Mouse (Mus musculus) gastrocnemius, postnatal 14 days (tissue): ENCODE results near the gene Ccdc87. TPM values are rescaled to one million over a fixed set of nuclear protein-coding genes. Genes with fewer than 3 reads are reported as not detected.
A peak's percentile ranks its signal among the peaks of the same experiment; 100 is the strongest.

Experiments used
- DNase-seq: peaks from one replicate; pipeline ENCODE4 v3.0.0; 2021; ENCODE audit warnings: mixed read lengths
- intact Hi-C: fragments of 180-260 bp; cut with DNase I; formaldehyde crosslinking; loops from one replicate; pipeline ENCODE4 v1.15.1; 2025; ENCODE audit warnings: low total_unique reads
- total RNA-seq, 2 experiments: library from RNA; stranded (reverse); gene quantifications; 2 replicates each; pipeline ENCODE4 v1.2.3; 2021

Ccdc87 gene
- total RNA-seq, 2 experiments from 2014 or later: not detected

DNA sequence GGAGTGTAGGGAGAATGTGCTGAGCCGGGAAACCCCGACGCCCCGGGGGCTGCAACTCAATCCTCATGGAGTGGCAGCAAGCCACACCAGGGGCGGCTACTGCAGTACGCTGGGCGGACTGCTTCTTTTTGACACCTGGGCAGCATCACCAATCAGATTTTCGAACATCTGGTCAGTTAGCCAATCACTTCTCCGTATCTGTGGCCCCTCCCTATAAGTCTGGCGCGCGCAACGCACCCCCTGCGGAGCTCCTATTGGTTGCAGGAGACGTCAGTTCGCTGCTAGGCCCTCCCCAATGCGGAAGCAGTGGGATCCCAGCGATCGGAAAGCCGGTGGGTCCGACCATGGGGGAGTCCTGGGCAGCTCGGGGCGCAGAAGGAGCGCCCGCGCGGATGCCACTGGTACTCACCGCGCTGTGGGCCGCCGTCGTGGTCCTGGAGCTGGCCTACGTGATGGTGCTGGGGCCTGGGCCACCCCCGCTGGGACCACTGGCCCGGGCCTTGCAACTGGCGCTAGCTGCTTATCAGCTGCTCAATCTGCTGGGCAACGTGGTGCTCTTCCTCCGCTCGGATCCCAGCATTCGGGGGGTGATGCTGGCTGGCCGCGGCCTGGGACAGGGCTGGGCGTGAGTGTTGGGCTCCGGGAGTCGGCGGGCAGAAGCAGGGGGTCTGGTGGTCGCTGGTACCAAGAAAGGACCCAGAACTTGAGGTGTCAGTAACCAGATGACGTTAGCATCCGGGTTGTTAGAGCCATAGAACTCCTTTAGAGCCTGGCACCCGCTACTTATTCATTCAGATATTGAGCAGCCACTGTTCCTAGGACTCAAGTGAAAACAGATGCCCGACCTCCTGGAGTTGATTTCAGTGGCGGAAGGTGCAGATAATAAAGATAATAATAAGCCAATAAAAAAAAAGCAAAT lies 39.5 kb downstream of the Ccdc87 start, which contains the start of gene Zdhhc24:
Gene Zdhhc24, plus strand, starts transcription at position 264 of the 919 bp plus-strand sequence.
- peak; percentile 94 for DNase-seq
- intact Hi-C loops: no loop called here

- no peak for DNase-seq
- intact Hi-C loops: no loop called here
Observed at GRCm38 (mm10) chr19:4879324-4879703, 40.1 kb downstream of the Ccdc87 start.

GRCm38 (mm10) chr19:4883961-4884360 lies 44.8 kb downstream of the Ccdc87 start:
- DNase-seq: no peak
- intact Hi-C loops: no loop called here

- intact Hi-C loops: no loop called here
- no peak for DNase-seq
Observed at GRCm38 (mm10) chr19:4889791-4890190, 50.6 kb downstream of the Ccdc87 start.

DNA sequence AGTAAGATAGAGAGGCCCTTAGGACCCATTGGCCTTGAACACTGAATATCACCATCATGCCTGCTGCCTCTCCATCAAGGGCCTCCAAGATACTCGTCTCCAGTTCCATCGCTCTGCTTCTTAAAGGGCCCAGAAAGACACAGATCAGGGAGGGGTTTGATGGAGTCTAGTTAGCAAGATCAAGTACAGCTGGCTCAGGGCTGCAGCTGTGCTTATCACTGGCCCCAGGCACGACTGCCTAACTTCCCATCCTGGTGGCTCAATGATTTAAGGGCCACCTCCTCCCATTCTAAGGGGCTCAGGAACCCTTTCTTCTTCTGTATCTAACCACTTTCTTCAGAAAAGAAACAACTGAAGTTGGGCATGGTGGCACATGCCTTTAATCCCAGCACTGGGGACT lies 52.6 kb downstream of the Ccdc87 start:
- DNase-seq: no peak
- intact Hi-C loops: no loop called here

Other genes with a start within 250 kb of the Ccdc87 start
- 1 to 10 TPM; 2.3 to 3.2 TPM for gene Lrfn4, start 223.7 kb upstream of the Ccdc87 start, total RNA-seq
- gene Rce1, start 213.7 kb upstream of the Ccdc87 start, total RNA-seq: 1 to 10 TPM; 5.8 to 7.1 TPM
- under 1 TPM; 0.12 to 0.71 TPM for gene Gm960, start 140.7 kb upstream of the Ccdc87 start, total RNA-seq
- gene Sptbn2, start 128.2 kb upstream of the Ccdc87 start, total RNA-seq: under 1 TPM; 0.23 to 0.40 TPM
- gene Rbm4b, start 82.9 kb upstream of the Ccdc87 start, total RNA-seq: 1 to 10 TPM; 2.5 to 3.4 TPM
- 10 to 100 TPM; 32.3 to 36.9 TPM for gene Rbm4, start 45.5 kb upstream of the Ccdc87 start, total RNA-seq
- 10 to 100 TPM in 1 of 2 experiments, 1 to 10 TPM in 1; 9.0 to 11.9 TPM for gene Gm21992, start 27.8 kb upstream of the Ccdc87 start, total RNA-seq
- 10 to 100 TPM; 13.6 to 13.9 TPM for gene Rbm14, start 27.7 kb upstream of the Ccdc87 start, total RNA-seq
- gene Ccs, start within 50 bp of the Ccdc87 start, total RNA-seq: 10 to 100 TPM; 31.4 to 34.1 TPM
- 10 to 100 TPM; 29.5 to 38.2 TPM for gene Ctsf, start 15.8 kb downstream of the Ccdc87 start, total RNA-seq
- 1,000 to 10,000 TPM; 5,946 to 6,289 TPM for gene Actn3, start 38.5 kb downstream of the Ccdc87 start, total RNA-seq
- gene Zdhhc24, start 39.3 kb downstream of the Ccdc87 start, total RNA-seq: 1 to 10 TPM; 3.3 to 3.7 TPM
- 1 to 10 TPM; 3.0 to 3.1 TPM for gene Bbs1, start 67.3 kb downstream of the Ccdc87 start, total RNA-seq
- gene Dpp3, start 88.9 kb downstream of the Ccdc87 start, total RNA-seq: 10 to 100 TPM; 25.8 to 28.4 TPM
- gene Peli3, start 103.8 kb downstream of the Ccdc87 start, total RNA-seq: under 1 TPM; 0.60 to 0.96 TPM
- 10 to 100 TPM; 51.5 to 52.3 TPM for gene Mrpl11, start 122.8 kb downstream of the Ccdc87 start, total RNA-seq
- not detected for gene Npas4, start 150.9 kb downstream of the Ccdc87 start, total RNA-seq
- 1 to 10 TPM; 4.9 to 6.5 TPM for gene Slc29a2, start 184.5 kb downstream of the Ccdc87 start, total RNA-seq
- 10 to 100 TPM; 20.4 to 23.7 TPM for gene B4gat1, start 199.5 kb downstream of the Ccdc87 start, total RNA-seq
- gene AC124502.3, start 199.5 kb downstream of the Ccdc87 start, total RNA-seq: under 1 TPM; 0.43 to 0.89 TPM
- 10 to 100 TPM; 11.1 to 11.3 TPM for gene Brms1, start 202.0 kb downstream of the Ccdc87 start, total RNA-seq
- 1 to 10 TPM in 1 of 2 experiments, under 1 TPM in 1; 0.55 to 1.1 TPM for gene Rin1, start 211.1 kb downstream of the Ccdc87 start, total RNA-seq
- 10 to 100 TPM; 23.8 to 43.2 TPM for gene Cd248, start 228.7 kb downstream of the Ccdc87 start, total RNA-seq
- gene Tmem151a, start 246.2 kb downstream of the Ccdc87 start, total RNA-seq: under 1 TPM; 0.16 to 0.69 TPM
- 10 to 100 TPM; 43.8 to 47.3 TPM for gene Yif1a, start 249.2 kb downstream of the Ccdc87 start, total RNA-seq